Mouse (Mus musculus) ES-E14 (cell line): ENCODE measurements at regions not wholly inside any gene's neighbourhood (a gene's known extent, or its start where the extent isn't known, plus 50 kb on each side); places are given as distances from the start of the nearest gene placed in this dataset.

Source experiments
- HCFC1 ChIP-seq: IDR thresholded peaks from 2 replicates; pipeline ENCODE4 v1.6.1; 2012; ENCODE audit warnings: low read length, inconsistent platforms, borderline replicate concordance; ENCODE audit not compliant: insufficient read depth
- ZNF384 ChIP-seq: IDR thresholded peaks from 2 replicates; pipeline ENCODE4 v1.6.1; 2012; ENCODE audit warnings: low read depth, low read length, inconsistent platforms

GRCm38 (mm10) chr12:11020571-11021545 lies 130.0 kb downstream of the Kcns3 start:
- TF ChIP-seq ZNF384 (no peak), HCFC1 (no peak)
